Mouse (Mus musculus) embryonic stem cell, embryonic (primary cell): ENCODE data around the gene Ifi208.
"Not testable (repeated sequence)": the region's sequence is repeated elsewhere in the genome, so short reads cannot be mapped to it uniquely, and the experiment has no call there.

Experiments
- CTCF ChIA-PET, 4 experiments: fragments of 300-600 bp in 2 of 4; fragments of 350-600 bp in 2 of 4; sonication (Branson Sonifier 250); formaldehyde crosslinking; loops; one replicate each; lab custom pipeline; 2022; ENCODE audit warnings: inconsistent platforms in 2 of 4; lab: Charles Lee
- POLR2A ChIA-PET, 4 experiments: fragments of 300-600 bp in 2 of 4; fragments of 350-600 bp in 2 of 4; sonication (Branson Sonifier 250); formaldehyde crosslinking; loops; one replicate each; lab custom pipeline; 2022; ENCODE audit warnings: antibody characterized with exemption in 4 of 4, inconsistent platforms in 1 of 4; lab: Charles Lee

Ifi208 gene

GRCm38 (mm10) chr1:173673458-173674097, at the start of gene Ifi208:
TSS of gene Ifi208 (plus strand) at chr1:173673675.
- POLR2A ChIA-PET = interaction anchor here in 1 of 4 experiments (0.6 kb wide), 1 partner anchor 183 kb away, joined by 4 read pairs; the partner anchor contains the start of gene Ifi206
- CTCF ChIA-PET = not testable (repeated sequence)

GRCm38 (mm10) chr1:173624052-173624451, 49.4 kb upstream of the Ifi208 start:
- CTCF ChIA-PET = no interaction called here

GRCm38 (mm10) chr1:173626686-173627085, 46.8 kb upstream of the Ifi208 start:
- POLR2A ChIA-PET = no interaction called here
- CTCF ChIA-PET = no interaction called here

More at GRCm38 (mm10) chr1:173624052-173624451, 49.4 kb upstream of the Ifi208 start:
- POLR2A ChIA-PET = no interaction called here

- CTCF ChIA-PET, POLR2A ChIA-PET: not testable (repeated sequence)
Observed at GRCm38 (mm10) chr1:173630622-173631021, 42.9 kb upstream of the Ifi208 start, which contains the start of gene Ifi209. TSS of gene Ifi209 (plus strand) at chr1:173630917.

- CTCF ChIA-PET = no interaction called here
- POLR2A ChIA-PET = no interaction called here
Observed at GRCm38 (mm10) chr1:173633969-173634645, 39.4 kb upstream of the Ifi208 start.

GRCm38 (mm10) chr1:173645393-173645792, 28.1 kb upstream of the Ifi208 start:
- ChIA-PET CTCF (no interaction called here), POLR2A (no interaction called here)

- ChIA-PET CTCF (no interaction called here), POLR2A (no interaction called here)
Observed at GRCm38 (mm10) chr1:173657973-173658372, 15.5 kb upstream of the Ifi208 start.

GRCm38 (mm10) chr1:173678605-173679004, 5.1 kb downstream of the Ifi208 start:
- CTCF ChIA-PET, POLR2A ChIA-PET: not testable (repeated sequence)

- POLR2A ChIA-PET = no interaction called here
- CTCF ChIA-PET = no interaction called here
Observed at GRCm38 (mm10) chr1:173694270-173694669, 20.8 kb downstream of the Ifi208 start.

- CTCF ChIA-PET = no interaction called here
- POLR2A ChIA-PET = no interaction called here
Observed at GRCm38 (mm10) chr1:173733219-173733618, 59.7 kb downstream of the Ifi208 start.

- CTCF ChIA-PET, POLR2A ChIA-PET: not testable (repeated sequence)
Observed at GRCm38 (mm10) chr1:173735015-173735414, 61.5 kb downstream of the Ifi208 start.

GRCm38 (mm10) chr1:173736986-173737385, 63.5 kb downstream of the Ifi208 start:
- ChIA-PET POLR2A (no interaction called here), CTCF (no interaction called here)

GRCm38 (mm10) chr1:173740537-173740936, 67.1 kb downstream of the Ifi208 start:
- ChIA-PET POLR2A (no interaction called here), CTCF (no interaction called here)

GRCm38 (mm10) chr1:173741656-173742055, 68.2 kb downstream of the Ifi208 start, which contains the start of gene Ifi207:
TSS of gene Ifi207 (minus strand) at chr1:173741747.
- ChIA-PET CTCF (no interaction called here), POLR2A (no interaction called here)

- POLR2A ChIA-PET = no interaction called here
- CTCF ChIA-PET = no interaction called here
Observed at GRCm38 (mm10) chr1:173742262-173742661, 68.8 kb downstream of the Ifi208 start.
